Mouse (Mus musculus) cerebellum, adult 2 months (tissue): ENCODE results near the gene Map3k9.

Experiments used
- CTCF ChIP-seq: fragments of 200-500 bp; IDR thresholded peaks from 2 replicates; pipeline ENCODE4 v1.5.1; 2011; ENCODE audit warnings: low read depth, mild to moderate bottlenecking, control low read depth, low read length, moderate library complexity, borderline replicate concordance; ENCODE audit not compliant: insufficient read depth
- POLR2A ChIP-seq: fragments of 200-500 bp; IDR thresholded peaks from 2 replicates; pipeline ENCODE4 v1.6.1; 2011; ENCODE audit warnings: low read length, control low read depth, borderline replicate concordance; ENCODE audit not compliant: insufficient read depth

DNA sequence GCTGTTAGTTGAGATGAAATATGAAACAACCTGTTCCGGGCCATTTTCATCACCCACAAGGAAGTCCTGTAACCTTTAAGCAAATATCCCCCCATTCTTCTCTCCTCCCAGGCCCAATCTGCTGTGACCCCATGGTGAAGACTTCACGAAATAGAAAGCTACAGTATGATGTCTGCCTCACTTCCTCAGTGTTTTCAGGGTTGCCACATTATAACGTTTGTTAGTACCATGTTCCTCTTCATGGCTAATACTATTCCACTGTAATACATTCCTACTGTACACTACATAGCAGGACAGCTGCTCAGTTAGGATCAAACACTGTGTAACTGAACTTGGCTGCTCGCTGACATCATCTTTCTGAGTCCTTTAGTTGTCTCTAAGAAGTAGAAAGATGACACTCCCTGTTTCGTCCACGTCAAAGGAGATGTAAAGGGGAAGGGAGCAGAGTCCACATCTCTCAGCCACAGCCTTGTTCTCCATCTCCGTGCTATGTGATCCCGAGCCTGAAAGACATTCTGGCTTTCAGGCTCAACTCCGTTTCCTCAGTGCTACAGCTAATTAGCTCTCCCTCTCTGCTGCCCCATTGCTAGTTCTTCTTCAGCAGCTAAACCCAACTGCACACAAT lies 34.5 kb downstream of the Map3k9 start:
- TF ChIP-seq CTCF (no peak), POLR2A (no peak)
